Mouse (Mus musculus): ENCODE measurements around the gene D8Ertd738e.
A peak's percentile ranks its signal among the peaks of the same experiment; 100 is the strongest.

The D8Ertd738e gene

GRCm38 (mm10) chr8:84235746-84236409 is 13.6 kb downstream of the D8Ertd738e start:
- DNase-seq = no peak

- no peak for DNase-seq
Measured at GRCm38 (mm10) chr8:84233055-84233454, 16.5 kb downstream of the D8Ertd738e start.

GRCm38 (mm10) chr8:84230735-84231134 is 18.8 kb downstream of the D8Ertd738e start:
- no peak for DNase-seq

GRCm38 (mm10) chr8:84223322-84224029 is 26.0 kb downstream of the D8Ertd738e start:
- DNase-seq = no peak

DNA sequence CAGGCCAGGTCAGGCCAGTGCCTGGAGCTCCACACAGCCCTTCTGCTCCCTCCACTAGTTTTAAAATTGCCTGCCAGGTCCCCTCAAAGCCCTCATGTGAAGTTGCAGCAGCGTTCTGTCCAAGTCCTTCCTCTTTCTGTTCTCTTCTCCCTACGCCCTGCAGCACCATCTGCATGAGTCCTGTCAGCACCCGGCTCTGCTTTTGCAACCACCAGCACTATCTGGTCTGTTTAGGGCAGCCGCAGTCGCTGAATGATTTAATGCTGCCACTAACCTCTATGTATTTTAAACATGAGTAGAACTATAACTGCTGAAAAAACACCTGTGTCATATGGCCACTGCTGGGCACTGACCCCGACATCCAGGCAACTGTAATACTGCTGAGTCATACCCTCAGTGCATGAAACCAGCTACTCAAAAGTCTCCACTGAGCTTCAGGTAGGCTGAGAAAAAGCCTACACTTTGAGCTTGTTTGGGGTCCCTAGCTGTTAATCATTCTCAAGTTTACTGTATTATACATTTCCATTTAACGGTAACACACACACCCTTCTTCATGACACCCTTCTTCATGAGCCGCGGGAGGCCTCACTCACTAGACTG is 26.9 kb downstream of the D8Ertd738e start:
- no peak for DNase-seq

DNA sequence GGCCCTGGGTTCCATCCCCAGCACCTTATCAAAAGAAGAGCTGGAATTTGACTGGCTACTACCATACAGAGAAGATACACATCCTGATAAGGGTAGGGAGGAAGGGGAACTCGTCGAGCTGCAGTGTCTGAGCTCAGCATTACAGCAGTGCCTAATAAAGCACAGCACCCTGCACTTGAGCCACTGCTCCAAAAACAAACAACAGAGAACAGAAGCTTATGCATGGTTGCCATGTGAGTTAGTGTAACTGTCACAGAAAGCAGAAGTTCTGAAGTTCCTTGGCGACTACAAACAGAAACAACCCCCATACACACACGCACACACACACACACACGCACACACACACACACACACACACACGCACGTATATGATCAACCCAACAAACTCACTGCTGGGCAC is 29.4 kb downstream of the D8Ertd738e start:
- DNase-seq = no peak

DNA sequence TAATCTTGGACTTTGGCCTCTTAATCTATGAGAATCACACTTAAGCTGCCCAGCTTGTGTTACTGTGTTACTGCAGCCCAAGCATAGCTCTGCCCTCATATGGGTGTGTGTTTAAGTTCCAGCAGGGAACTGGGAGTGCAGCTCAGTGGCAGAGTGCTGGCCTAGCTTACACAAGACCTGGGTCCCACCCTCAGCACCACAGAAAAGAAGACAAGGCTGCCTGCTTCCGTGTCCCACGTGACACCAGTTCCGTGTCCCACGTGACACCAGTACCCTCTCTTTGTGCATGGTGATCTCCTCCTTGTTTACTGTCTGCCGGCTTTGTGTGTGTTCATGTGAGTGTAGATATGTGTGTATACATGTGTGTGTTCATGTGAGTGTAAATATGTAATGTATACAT is 31.4 kb downstream of the D8Ertd738e start:
- no peak for DNase-seq

DNA sequence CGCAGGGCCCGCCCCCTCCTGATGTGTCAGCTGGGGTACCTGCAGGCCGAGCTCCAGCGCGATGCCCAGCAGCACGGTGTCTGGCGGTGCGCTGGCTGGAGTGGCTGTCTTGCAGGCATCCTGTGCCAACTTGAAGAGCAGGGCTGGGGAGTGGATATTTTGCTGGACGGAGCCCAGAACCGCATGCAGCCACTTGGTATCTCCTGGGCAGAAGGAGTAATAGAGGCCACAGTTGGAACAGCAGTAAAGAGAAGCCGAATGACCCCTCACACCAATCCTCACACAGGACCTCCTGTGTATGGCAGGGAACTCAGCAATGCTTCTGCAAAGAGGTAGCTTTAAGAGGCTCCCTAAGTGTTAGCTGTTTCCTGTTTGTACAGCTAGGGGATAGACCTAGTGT is 32.3 kb downstream of the D8Ertd738e start:
- no peak for DNase-seq

- no peak for DNase-seq
Measured at GRCm38 (mm10) chr8:84213277-84213676, 36.2 kb downstream of the D8Ertd738e start.

DNA sequence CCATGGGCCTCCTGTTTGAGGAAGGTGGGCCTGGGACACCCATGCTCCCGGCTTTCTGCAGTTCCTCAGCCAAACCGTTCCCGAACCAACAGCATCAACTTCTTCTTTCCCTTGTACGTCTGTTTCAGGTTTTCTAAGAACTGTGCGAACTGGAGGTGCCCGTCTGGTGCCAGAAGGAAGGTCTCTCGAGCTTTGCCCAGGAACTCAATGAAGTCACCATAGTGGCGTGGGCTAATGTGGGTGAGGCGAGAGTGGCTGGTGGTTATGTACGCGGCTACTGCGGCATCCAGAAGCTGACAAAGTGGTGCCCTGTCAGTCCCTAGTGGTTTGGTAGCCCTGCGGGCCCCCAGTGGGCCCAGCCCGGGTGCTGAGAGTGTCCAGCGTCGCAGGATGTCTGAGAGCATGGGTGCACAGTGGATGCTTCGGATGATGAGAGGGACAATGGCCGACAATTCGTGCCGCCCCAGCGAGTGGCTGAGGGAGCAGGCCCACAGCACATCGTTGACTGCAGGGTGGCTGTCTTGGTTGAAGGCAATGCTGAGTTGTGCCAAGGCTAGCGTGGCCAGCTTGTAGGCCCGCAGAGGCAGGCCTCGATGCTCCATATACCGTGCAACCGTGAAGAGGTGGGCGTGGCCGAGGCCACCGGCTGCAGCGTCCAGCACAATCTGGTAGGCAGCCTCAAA is 37.5 kb downstream of the D8Ertd738e start:
- DNase-seq = no peak

- no peak for DNase-seq
Measured at GRCm38 (mm10) chr8:84211202-84211601, 38.3 kb downstream of the D8Ertd738e start.

DNA sequence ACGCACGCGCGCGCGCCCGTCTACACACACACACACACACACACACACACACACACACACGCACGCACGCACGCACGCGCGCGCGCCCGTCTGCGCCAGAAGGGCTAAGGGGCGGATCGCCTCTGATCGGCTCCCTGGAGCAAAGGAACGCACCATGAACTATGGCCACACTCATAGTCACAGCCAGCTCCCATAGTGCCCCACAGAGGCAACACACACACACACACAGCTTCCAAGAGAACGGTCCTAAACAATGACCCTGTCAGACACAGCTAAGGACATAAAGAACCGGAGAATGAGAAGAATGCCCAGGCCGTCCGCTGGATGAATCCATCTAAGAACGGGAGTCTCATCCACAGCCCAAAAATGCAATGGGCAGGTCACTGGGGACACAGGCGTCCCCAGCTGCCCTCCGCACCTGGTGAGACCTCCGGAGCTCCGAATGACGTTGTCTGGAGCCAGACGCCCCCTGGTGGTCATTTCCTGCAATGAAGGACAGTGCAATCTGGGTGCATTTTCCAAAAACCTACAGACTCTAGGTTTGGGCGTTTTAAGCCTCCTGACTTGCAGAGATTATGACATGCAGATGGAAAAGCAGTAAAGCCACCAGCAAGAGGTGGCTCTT is 39.2 kb downstream of the D8Ertd738e start:
- DNase-seq = peak; percentile 85

GRCm38 (mm10) chr8:84208381-84209380 is 40.8 kb downstream of the D8Ertd738e start:
- DNase-seq = no peak

DNA sequence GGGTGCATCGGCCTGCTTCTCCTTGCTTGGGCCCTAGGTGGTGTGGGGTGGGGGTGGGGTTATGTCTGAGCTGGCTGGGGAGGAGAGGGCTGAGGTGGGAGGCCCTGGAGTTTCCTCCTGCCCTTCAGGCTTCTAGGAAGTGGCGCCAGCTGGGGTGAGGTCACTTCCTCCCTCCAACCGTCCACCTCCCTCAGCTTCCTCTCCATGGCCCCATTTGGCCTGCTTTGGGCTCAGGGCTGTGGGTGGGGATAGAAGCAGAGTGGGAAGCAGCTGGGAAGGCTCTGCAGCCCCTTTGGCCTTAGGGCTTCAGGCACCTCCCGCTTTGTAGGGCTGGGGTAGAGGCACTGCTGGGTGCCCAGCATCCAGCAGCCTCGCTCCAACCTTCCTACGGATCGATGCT is 41.7 kb downstream of the D8Ertd738e start:
- no peak for DNase-seq

GRCm38 (mm10) chr8:84206666-84207065 is 42.9 kb downstream of the D8Ertd738e start:
- DNase-seq = no peak

GRCm38 (mm10) chr8:84205073-84205472 is 44.4 kb downstream of the D8Ertd738e start:
- no peak for DNase-seq

- no peak for DNase-seq
Measured at GRCm38 (mm10) chr8:84203975-84204772, 45.3 kb downstream of the D8Ertd738e start.

- peak; percentile 73 for DNase-seq
Measured at GRCm38 (mm10) chr8:84202938-84203917, 46.3 kb downstream of the D8Ertd738e start.

GRCm38 (mm10) chr8:84202466-84202865 is 47.1 kb downstream of the D8Ertd738e start:
- no peak for DNase-seq

Data from right cerebral cortex, postnatal 14 days (tissue).